Mouse (Mus musculus) heart, adult 11 months (tissue): ENCODE results near the gene Gm7030.
A peak's percentile ranks its signal among the peaks of the same experiment; 100 is the strongest.
"Not testable (repeated sequence)": the region's sequence is repeated elsewhere in the genome, so short reads cannot be mapped to it uniquely, and the experiment has no call there.

Experiments
- DNase-seq: peaks from one replicate; pipeline ENCODE4 v3.0.0; 2022

Gene Gm7030

GRCm38 (mm10) chr17:36135421-36136231, 6.4 kb upstream of the Gm7030 start:
- DNase-seq = peak; percentile 86

DNA sequence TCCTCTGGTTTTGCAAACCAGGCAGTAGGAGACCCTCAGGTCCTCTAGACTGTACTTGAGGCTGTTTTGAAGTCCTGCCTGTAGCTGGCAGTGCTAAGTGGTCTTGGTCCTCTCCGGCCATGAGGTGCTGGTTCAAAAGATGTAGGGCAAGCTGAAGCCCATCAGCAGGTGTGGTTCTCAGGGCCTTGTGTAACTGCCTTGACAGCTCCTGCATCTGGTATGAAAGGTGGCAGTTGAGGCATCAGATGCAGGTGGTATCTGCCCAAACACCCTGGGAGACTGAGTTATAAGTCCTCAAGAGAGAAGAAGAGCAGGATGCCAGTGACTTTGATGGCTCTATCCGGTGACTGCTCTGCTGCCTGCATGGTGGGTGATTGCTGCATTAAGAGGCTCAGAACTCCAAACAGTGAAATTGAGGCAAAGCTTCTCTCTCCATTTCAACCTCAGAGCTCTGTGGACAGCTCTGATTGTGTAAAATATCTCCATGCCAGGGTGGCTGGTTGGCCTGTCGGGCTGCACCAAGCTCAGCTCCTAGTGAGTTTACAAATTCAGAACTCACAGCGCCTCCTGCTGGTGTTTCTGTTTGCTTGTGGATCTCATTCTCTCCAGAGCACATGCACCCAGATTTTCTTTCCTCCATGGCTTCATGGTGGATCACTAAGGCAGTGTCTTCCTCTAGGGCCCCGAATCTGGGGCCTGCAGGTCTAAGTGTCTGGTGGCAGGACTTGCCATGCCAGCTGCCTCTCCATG, 2.5 kb upstream of the Gm7030 start:
- peak; percentile 79 for DNase-seq

DNA sequence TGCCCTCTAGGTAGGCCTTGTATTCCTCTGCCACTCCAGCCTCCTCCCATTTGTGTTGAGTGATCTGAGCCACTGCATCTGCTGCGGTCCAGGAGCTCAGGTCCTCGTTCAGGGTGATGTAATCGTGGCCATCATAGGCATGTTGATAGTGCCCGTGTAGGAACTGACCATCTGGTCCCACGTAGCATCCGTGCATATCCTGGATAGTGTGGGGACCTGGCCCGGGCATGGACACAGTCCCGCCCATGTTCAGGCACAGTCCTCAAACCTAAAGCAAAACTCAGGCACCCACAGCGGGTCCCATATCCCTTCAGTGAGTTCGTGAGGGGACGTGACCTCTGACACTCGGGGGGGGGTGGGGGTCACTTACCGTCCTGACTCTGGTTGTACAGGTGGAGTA, 700 bp downstream of the Gm7030 start:
- DNase-seq = peak; percentile 80

- peak; percentile 10 for DNase-seq
Observed at GRCm38 (mm10) chr17:36124111-36124510, 5.1 kb downstream of the Gm7030 start.

DNA sequence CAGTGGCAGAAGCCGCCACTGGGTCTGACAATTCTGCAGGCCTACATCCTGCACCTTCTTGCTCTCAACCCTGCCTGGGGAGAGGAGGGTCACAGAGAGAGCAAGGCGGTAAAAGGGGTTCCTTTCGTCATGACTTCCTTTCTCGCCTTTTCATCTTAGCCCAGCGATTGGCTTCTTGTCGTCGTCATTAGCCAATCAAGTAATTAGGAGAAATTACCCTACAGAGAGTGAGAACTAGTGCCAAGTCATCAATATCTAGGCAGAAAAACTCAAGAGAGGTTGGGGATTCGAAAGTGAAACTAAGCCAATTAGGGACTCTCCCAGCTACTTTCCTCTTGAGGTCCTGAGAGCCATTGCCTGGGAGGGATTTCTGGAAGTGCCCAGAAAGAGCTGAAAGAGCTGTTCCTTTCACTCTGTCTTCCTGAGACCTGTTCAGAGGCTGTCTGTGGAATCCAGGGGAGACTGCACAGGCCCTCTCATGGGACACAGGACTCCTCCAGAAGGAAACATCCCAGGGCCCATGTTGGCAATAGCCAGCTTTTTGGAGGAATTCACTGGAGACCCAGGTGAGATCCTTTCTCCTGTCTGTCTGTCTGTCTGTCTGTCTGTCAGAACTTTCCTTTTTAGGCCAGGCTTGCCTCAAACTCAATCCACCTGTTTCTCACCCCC, 7.7 kb downstream of the Gm7030 start, which contains the start of gene Gm19684:
TSS of gene Gm19684 (plus strand) at position 327 of the 669 bp plus-strand sequence.
- DNase-seq = peak; percentile 99

DNA sequence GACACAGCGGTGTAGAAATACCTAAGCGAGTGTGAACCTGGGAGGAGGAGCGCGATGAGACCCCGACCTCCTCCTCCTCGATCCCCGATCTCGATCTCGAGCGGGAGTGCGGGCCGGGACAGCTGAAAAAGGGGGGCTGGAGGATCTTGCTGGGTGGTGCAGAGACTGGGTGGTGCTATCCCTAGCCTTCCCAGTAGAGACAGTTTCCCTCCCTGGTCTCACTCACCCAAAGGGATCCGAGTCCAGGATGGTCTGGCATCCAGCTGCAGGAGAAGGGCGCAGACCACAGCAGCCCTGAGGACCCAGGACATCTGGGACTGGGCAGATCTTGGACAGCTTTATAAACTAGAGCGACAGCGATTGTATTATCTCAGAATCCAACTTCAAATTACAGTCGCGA, 8.4 kb downstream of the Gm7030 start:
- peak; percentile 93 for DNase-seq

- peak; percentile 79 for DNase-seq
Observed at GRCm38 (mm10) chr17:36116545-36116944, 12.7 kb downstream of the Gm7030 start.

GRCm38 (mm10) chr17:36113979-36114593, 15.1 kb downstream of the Gm7030 start:
- DNase-seq = peak; percentile 89

DNA sequence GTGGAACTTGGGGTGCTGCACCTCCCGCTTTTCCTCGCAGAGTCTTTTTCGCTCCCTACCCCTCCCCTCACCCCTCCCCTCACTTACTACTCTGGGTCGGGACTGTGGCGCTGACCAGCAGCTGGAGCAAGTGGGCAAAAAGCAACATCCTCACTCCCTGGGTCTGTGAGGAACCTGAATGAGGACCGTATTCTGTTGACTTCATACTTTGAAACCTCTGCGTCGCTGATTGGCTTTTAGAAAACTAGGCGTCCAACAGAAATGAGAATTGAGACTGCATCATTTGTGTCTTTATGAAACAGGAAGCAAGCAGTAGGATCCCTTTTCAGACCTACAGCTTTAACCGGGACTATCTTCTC, 17.7 kb downstream of the Gm7030 start:
- DNase-seq = peak; percentile 96

- DNase-seq = peak; percentile 93
Observed at GRCm38 (mm10) chr17:36110641-36111509, 18.4 kb downstream of the Gm7030 start.

DNA sequence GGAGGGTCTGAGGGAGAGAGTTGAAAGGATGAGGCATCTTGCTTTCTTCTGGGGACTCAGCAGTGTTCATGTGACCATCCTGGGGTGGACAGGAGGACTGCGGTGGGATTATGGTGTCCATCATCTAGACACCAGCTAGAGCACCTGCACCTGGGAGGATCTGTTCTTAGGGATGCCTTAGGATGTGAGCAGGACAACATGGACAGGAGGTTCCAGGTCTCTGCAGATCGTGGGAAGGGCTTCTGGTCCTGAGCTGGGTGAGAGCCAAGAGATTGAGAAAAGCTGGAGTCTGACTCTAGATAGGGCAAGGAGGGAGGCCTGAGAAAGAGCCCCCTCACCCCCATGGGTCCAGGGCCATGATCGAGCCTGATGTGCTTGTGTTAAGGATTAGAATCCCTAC, 19.1 kb downstream of the Gm7030 start:
- DNase-seq = peak; percentile 83

DNA sequence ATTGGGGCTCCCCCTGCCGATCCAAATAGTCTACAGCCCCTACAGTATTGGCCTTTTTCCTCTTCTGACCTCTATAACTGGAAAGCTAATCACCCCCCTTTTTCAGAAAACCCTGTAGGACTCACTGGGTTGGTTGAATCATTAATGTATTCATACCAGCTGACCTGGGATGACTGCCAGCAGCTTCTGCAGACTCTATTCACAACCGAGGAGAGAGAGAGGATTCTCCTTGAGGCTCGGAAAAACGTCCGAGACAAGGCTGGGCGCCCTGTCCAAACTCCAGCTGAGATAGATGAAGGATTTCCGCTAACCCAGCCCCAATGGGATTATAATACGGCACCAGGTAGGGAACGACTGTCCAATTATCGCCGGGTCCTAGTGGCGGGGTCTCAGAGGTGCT, 27.1 kb downstream of the Gm7030 start:
- peak; percentile 79 for DNase-seq

GRCm38 (mm10) chr17:36099603-36100002, 29.6 kb downstream of the Gm7030 start:
- peak; percentile 10 for DNase-seq

DNA sequence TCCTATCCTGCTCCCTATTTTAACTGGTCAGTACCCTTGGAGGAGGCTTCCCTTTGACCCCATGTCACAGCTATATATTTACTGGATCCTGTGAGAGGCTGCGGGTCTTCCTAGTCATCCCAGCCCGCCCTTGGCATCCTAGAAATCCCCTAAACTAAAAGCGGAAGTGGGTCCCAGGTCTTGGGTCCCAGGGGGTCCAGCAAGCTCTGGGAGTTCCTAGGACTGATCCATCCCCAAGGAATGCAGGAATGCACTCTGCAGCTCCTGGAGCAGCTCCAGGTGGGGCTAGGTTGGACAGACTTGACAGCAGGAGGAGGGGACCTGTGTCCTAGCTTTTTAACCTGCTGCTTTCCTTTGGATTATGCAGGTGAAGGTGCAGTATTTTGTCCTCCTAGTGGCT, 35.3 kb downstream of the Gm7030 start:
- peak; percentile 33 for DNase-seq

DNA sequence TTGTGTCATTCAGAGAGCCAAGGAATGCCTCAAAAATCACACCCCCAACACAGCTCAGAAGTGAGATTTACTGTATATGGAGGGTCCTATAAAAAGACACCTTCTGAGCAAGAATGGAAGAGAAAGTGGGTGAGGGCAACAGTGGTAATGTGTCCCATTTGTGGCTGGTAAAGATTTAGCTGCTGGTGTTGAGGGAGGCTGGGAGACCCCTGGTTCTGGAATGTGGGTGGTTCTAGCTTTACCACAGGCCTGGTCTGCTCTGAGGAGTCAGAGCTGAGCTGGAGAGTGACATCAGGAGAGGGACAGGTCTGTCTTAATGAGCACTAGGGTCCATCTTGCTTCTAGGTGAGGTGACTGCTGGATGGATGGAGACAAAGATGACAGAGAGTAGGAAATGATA, 36.7 kb downstream of the Gm7030 start:
- peak; percentile 53 for DNase-seq

DNA sequence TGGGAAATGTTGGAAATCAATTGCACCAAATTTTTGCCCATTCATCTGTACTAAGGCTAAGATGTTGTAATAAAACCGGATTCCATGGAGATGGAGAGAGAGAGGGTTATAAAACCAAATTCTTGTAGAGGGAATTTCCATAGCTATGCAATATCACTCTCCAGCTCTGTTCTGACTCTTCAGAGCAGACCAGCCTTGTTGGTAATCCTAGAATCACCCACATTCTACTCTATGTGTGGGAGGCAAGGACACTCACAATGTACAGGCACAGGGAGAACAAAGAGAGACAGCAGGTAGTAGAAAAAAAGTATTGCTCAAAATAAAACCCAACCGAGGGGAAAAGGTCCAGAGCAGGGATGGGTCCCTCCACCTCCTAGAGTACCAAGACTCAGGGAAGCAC, 37.3 kb downstream of the Gm7030 start:
- not testable (repeated sequence) for DNase-seq

GRCm38 (mm10) chr17:36085976-36086375, 43.2 kb downstream of the Gm7030 start:
- peak; percentile 2 for DNase-seq

GRCm38 (mm10) chr17:36083870-36084451, 45.3 kb downstream of the Gm7030 start:
- DNase-seq = peak; percentile 57

- peak; percentile 95 for DNase-seq
Observed at GRCm38 (mm10) chr17:36083266-36083869, 45.9 kb downstream of the Gm7030 start.

DNA sequence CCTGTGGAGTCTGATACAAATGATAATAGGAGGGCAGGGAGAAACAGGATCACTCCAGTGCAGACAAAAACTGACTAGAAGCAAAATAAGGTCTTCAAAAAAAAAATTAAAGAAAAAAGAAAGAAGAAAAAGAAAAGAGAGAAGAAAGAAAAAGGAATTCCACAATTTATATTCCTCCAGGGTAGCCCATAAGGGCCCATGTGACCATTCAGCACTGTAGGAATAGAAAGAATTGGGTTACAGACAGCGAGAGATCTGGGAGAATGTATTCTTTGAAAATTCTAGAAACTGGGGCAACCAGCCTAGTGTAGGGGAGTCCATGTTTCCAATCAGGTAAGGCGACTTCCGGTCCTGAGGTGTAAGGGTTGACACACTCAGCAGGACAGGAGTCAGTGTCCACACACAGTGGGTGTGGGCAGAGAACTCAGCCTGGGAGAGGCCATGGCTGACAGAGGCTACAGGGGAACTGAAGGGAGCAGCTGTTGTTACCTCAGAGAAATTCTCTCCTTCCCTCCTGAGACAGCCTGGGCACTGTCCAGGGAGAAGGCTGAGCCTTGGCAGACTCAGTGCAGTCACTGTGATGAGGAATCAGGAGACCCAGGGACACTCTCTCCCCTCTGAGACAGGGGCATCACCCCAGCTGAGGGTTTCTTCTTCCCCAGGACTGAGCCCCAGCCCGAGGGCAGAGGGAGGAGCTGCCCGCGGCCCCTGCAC, 46.5 kb downstream of the Gm7030 start:
- not testable (repeated sequence) for DNase-seq
